Mouse (Mus musculus): ENCODE data around the gene Rnf217. TPM values are rescaled to one million over a fixed set of nuclear protein-coding genes. Genes with fewer than 3 reads are reported as not detected.
A peak's percentile ranks its signal among the peaks of the same experiment; 100 is the strongest.

The Rnf217 gene
- polyA plus RNA-seq, 1 experiment from 2014 or later = 2.1 TPM

DNA sequence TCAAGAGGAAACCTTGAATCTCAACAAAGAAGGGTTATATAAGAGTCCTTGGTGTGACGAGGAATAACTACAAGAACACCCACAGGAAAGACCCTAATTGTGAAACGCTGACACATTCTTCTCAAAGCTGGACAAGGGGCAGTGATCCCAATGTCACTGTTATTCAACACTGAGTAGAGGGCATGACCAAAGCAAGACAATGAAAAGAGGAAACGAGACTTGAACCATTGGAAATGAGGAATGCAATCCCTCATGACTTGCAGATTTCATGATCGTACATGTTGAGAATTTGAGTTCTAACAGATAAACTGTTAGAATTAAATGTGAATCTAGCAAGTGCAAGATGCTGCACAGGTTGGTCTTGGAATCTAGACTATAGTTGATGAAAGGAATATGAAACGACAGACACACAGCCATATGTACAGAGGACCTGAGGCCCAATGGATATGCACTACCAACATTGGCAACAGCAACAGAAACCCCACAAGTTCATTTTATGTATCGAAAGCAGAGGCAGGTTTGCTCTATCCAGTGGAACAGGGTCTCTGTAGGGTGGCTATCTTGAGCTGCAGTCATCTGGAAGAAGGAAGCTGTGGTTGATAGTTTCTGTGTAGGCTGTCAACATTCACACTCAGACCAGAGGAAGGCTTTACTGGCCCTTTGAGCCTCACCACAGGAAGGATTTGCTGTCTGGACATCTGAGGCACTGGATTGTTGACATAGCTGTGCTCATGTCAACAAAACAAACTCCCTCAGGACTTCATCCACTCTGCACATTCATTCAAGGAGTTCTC is 64.6 kb downstream of the Rnf217 start:
- no peak overlapping the region for H3K4me3 ChIP-seq (ENCODE audit: low read depth, low read length)
- H3K27ac ChIP-seq (ENCODE audit: low read depth, low read length) = no peak overlapping the region
- H3K9ac ChIP-seq (ENCODE audit: low read length) = no peak overlapping the region
- ATAC-seq = no peak
- WGBS = 90% methylated on average over 6 of the region's 6 CpGs
- no peak for DNase-seq (ENCODE audit: low spot score)
- no peaks in the 10 kb centered on the region for H3K9me3 ChIP-seq (replicated peaks; ENCODE audit: control insufficient read depth, low read length)
- H3K4me1 ChIP-seq (ENCODE audit: control insufficient read depth, insufficient read depth, low read length) = no peaks in the 10 kb centered on the region
- no peaks in the 10 kb centered on the region for H3K36me3 ChIP-seq (ENCODE audit: control insufficient read depth, insufficient read depth, low read length)
- no peaks in the 10 kb centered on the region for H3K27me3 ChIP-seq (replicated peaks; ENCODE audit: control insufficient read depth, insufficient read depth, low read length)
- no peak overlapping the region for H3K4me2 ChIP-seq (ENCODE audit: low read length)

DNA sequence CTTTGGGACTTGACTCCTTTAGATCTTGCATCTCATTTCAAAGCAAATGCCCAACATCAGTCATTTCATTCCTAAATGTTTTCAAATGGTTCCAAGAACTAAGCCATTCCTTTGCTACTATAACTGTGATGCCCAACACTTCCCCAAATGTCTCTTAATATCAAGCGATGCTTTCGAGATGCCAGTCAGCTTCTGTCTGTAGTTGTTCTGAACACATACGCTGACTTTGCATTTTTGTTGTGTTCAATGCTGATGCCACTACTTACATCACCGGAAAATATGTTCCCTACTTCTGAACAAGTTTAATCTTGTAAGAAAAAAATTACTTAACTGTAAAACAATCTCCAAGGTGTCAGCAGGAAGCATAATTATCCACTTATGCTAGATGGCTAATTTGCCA is 68.5 kb downstream of the Rnf217 start:
- WGBS = 85% methylated on average over 4 of the region's 4 CpGs
- DNase-seq (ENCODE audit: low spot score) (no peak), ATAC-seq (no peak)
- Histone ChIP-seq H3K4me1 (ENCODE audit: control insufficient read depth, insufficient read depth, low read length) (no peaks in the 10 kb centered on the region), H3K27me3 (replicated peaks; ENCODE audit: control insufficient read depth, insufficient read depth, low read length) (no peaks in the 10 kb centered on the region), H3K9me3 (replicated peaks; ENCODE audit: control insufficient read depth, low read length) (no peaks in the 10 kb centered on the region), H3K27ac (ENCODE audit: low read depth, low read length) (no peak overlapping the region), H3K9ac (ENCODE audit: low read length) (no peak overlapping the region), H3K36me3 (ENCODE audit: control insufficient read depth, insufficient read depth, low read length) (no peaks in the 10 kb centered on the region), H3K4me3 (ENCODE audit: low read depth, low read length) (no peak overlapping the region), H3K4me2 (ENCODE audit: low read length) (no peak overlapping the region)

DNA sequence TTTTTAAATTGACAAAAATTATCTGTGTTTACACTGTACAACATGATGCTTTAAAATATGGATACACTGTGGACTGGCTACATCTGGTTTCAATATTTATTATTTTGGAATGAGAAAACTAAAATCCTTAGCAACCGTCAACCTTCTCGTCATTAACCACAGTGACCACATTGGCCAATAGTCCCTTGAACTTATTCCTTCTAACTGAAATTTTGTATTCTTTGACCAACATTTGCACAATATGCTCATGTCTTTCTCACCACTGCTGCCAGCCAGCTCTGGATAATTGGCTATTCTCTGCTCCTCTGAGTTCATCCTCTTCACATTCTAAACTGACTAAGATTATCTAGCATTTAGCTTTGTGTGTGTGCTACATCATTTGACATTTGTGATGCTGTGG is 69.6 kb downstream of the Rnf217 start:
- ATAC-seq = no peak
- 90% methylated on average over 2 of the region's 2 CpGs for WGBS
- no peak overlapping the region for H3K9ac ChIP-seq (ENCODE audit: low read length)

DNA sequence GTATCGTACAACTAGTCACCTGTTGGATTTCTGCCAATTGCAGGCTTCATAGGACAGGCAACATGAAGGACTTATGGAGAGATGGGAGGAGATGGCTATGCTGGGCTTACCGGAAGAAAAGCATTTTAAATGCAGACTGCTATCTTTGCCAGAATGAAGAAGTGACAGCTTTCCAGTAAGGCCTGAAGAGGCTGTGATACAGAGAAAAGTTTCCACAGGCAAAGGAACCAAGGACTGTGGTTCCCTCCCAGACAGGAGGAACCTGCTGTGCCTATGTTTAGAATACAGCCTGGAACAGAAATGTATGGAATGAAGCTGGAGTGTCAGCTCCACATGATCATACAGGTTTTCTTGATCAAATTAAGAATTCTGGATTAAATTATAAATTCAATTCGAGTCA is 70.3 kb downstream of the Rnf217 start:
- DNase-seq (ENCODE audit: low spot score) = no peak
- H3K4me3 ChIP-seq (ENCODE audit: low read depth, low read length) = no peak overlapping the region
- H3K4me2 ChIP-seq (ENCODE audit: low read length) = no peak overlapping the region
- H3K9me3 ChIP-seq (replicated peaks; ENCODE audit: control insufficient read depth, low read length) = no peaks in the 10 kb centered on the region
- 79% methylated on average over 3 of the region's 3 CpGs for WGBS
- H3K9ac ChIP-seq (ENCODE audit: low read length) = no peak overlapping the region
- no peak for ATAC-seq
- H3K36me3 ChIP-seq (ENCODE audit: control insufficient read depth, insufficient read depth, low read length) = no peaks in the 10 kb centered on the region
- no peaks in the 10 kb centered on the region for H3K27me3 ChIP-seq (replicated peaks; ENCODE audit: control insufficient read depth, insufficient read depth, low read length)
- H3K27ac ChIP-seq (ENCODE audit: low read depth, low read length) = no peak overlapping the region
- H3K4me1 ChIP-seq (ENCODE audit: control insufficient read depth, insufficient read depth, low read length) = no peaks in the 10 kb centered on the region

More for the DNA sequence above, 69.6 kb downstream of the Rnf217 start:
- no peak overlapping the region for H3K27ac ChIP-seq (ENCODE audit: low read depth, low read length)
- DNase-seq (ENCODE audit: low spot score) = no peak
- H3K9me3 ChIP-seq (replicated peaks; ENCODE audit: control insufficient read depth, low read length) = no peaks in the 10 kb centered on the region
- H3K36me3 ChIP-seq (ENCODE audit: control insufficient read depth, insufficient read depth, low read length) = no peaks in the 10 kb centered on the region
- no peaks in the 10 kb centered on the region for H3K27me3 ChIP-seq (replicated peaks; ENCODE audit: control insufficient read depth, insufficient read depth, low read length)
- H3K4me3 ChIP-seq (ENCODE audit: low read depth, low read length) = no peak overlapping the region
- H3K4me1 ChIP-seq (ENCODE audit: control insufficient read depth, insufficient read depth, low read length) = no peaks in the 10 kb centered on the region
- no peak overlapping the region for H3K4me2 ChIP-seq (ENCODE audit: low read length)

DNA sequence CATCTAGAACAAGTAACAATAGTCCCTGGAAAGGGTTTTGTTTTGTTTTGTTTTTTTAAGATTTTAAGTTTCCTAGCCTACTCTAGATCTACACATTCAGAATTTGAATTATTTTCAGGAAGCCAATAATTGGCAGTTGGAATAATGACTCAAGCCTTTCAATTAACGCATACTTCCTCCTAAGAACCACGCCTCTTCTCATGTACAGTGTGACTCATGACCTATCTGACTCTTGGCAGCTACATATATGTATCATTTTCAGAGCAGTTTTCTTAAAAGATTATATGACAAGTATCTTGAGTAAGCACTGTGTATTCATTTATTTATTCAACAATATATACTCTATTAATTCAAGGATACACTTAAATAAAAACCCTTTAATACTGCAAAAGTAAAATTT is 70.7 kb downstream of the Rnf217 start:
- ATAC-seq (no peak), DNase-seq (ENCODE audit: low spot score) (no peak)
- Histone ChIP-seq H3K9ac (ENCODE audit: low read length) (no peak overlapping the region), H3K4me3 (ENCODE audit: low read depth, low read length) (no peak overlapping the region), H3K36me3 (ENCODE audit: control insufficient read depth, insufficient read depth, low read length) (no peaks in the 10 kb centered on the region), H3K4me1 (ENCODE audit: control insufficient read depth, insufficient read depth, low read length) (no peaks in the 10 kb centered on the region), H3K27me3 (replicated peaks; ENCODE audit: control insufficient read depth, insufficient read depth, low read length) (no peaks in the 10 kb centered on the region), H3K4me2 (ENCODE audit: low read length) (no peak overlapping the region), H3K27ac (ENCODE audit: low read depth, low read length) (no peak overlapping the region), H3K9me3 (replicated peaks; ENCODE audit: control insufficient read depth, low read length) (no peaks in the 10 kb centered on the region)
- WGBS = 88% methylated on average over 2 of the region's 2 CpGs

- no peak overlapping the region for H3K4me2 ChIP-seq (ENCODE audit: low read length)
- no peaks in the 10 kb centered on the region for H3K9me3 ChIP-seq (replicated peaks; ENCODE audit: control insufficient read depth, low read length)
- H3K36me3 ChIP-seq (ENCODE audit: control insufficient read depth, insufficient read depth, low read length) = no peaks in the 10 kb centered on the region
- 51% methylated on average over 3 of the region's 3 CpGs for WGBS
- peak; percentile 41 for DNase-seq (ENCODE audit: low spot score)
- no peaks in the 10 kb centered on the region for H3K4me1 ChIP-seq (ENCODE audit: control insufficient read depth, insufficient read depth, low read length)
- H3K4me3 ChIP-seq (ENCODE audit: low read depth, low read length) = no peak overlapping the region
- peak; percentile 52; the same call in 1 of the 2 replicates for ATAC-seq
- H3K27ac ChIP-seq (ENCODE audit: low read depth, low read length) = no peak overlapping the region
- H3K9ac ChIP-seq (ENCODE audit: low read length) = no peak overlapping the region
- no peaks in the 10 kb centered on the region for H3K27me3 ChIP-seq (replicated peaks; ENCODE audit: control insufficient read depth, insufficient read depth, low read length)
Measured at GRCm38 (mm10) chr10:31537213-31537612, 71.8 kb downstream of the Rnf217 start.

GRCm38 (mm10) chr10:31535046-31535445 is 73.9 kb downstream of the Rnf217 start:
- Histone ChIP-seq H3K9me3 (replicated peaks; ENCODE audit: control insufficient read depth, low read length) (no peaks in the 10 kb centered on the region), H3K27me3 (replicated peaks; ENCODE audit: control insufficient read depth, insufficient read depth, low read length) (no peaks in the 10 kb centered on the region), H3K4me2 (ENCODE audit: low read length) (no peak overlapping the region), H3K4me1 (ENCODE audit: control insufficient read depth, insufficient read depth, low read length) (no peaks in the 10 kb centered on the region), H3K27ac (ENCODE audit: low read depth, low read length) (no peak overlapping the region), H3K4me3 (ENCODE audit: low read depth, low read length) (no peak overlapping the region), H3K9ac (ENCODE audit: low read length) (no peak overlapping the region), H3K36me3 (ENCODE audit: control insufficient read depth, insufficient read depth, low read length) (no peaks in the 10 kb centered on the region)
- DNase-seq (ENCODE audit: low spot score) (no peak), ATAC-seq (no peak)
- WGBS = 94% methylated on average over 2 of the region's 2 CpGs

DNA sequence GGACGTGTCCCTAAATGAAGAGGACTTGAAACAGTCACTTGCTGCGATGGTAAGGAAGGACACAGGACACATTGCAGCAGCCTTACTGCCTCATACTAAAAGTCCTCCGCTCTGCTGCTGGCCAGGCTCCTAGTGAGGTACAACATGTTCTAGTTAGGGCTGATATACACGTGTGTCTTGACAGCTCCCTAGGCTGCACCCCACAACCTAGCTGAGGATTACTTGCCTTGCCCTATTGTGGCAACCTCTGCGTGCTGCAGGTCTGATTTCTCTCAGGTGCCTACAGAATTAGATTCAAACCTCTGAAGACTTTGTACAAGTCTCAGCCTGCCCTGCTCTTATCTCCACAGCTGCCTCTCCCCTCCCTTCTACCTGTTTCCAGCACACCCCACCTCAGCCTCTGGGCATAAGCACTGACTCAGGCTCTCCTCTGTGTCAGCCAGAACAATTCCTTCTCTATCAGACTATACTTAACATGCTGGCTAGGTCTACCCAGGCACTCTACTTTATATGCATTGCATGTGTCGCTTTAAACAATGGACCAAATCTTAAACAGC is 75.6 kb downstream of the Rnf217 start:
- Histone ChIP-seq H3K4me1 (ENCODE audit: control insufficient read depth, insufficient read depth, low read length) (no peaks in the 10 kb centered on the region), H3K4me2 (ENCODE audit: low read length) (no peak overlapping the region), H3K9ac (ENCODE audit: low read length) (no peak overlapping the region), H3K4me3 (ENCODE audit: low read depth, low read length) (no peak overlapping the region), H3K27ac (ENCODE audit: low read depth, low read length) (no peak overlapping the region), H3K9me3 (replicated peaks; ENCODE audit: control insufficient read depth, low read length) (no peaks in the 10 kb centered on the region), H3K27me3 (replicated peaks; ENCODE audit: control insufficient read depth, insufficient read depth, low read length) (no peaks in the 10 kb centered on the region), H3K36me3 (ENCODE audit: control insufficient read depth, insufficient read depth, low read length) (no peaks in the 10 kb centered on the region)
- DNase-seq (ENCODE audit: low spot score) = no peak
- no peak for ATAC-seq
- 88% methylated on average over 6 of the region's 6 CpGs for WGBS

DNA sequence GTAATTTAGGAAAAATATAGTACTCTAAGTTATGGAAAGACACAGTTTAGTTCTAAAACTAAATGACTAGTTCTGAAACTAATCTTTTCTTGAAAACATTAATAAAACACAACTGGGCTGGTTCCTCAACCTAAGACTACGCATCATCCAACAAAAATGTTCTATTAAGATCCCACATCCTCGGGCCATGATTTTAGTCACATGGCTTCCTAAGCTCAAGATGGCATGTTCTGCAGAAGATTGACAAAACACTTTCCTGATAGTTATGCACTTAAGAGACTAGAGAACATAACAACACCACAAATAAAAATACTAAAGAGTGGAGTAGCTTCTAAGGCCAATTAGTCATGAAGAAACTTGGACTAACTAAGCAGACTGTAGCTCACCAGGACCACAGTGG is 76.2 kb downstream of the Rnf217 start:
- Histone ChIP-seq H3K4me2 (ENCODE audit: low read length) (no peak overlapping the region), H3K9ac (ENCODE audit: low read length) (no peak overlapping the region), H3K9me3 (replicated peaks; ENCODE audit: control insufficient read depth, low read length) (no peaks in the 10 kb centered on the region), H3K27me3 (replicated peaks; ENCODE audit: control insufficient read depth, insufficient read depth, low read length) (no peaks in the 10 kb centered on the region), H3K4me3 (ENCODE audit: low read depth, low read length) (no peak overlapping the region), H3K4me1 (ENCODE audit: control insufficient read depth, insufficient read depth, low read length) (no peaks in the 10 kb centered on the region), H3K36me3 (ENCODE audit: control insufficient read depth, insufficient read depth, low read length) (no peaks in the 10 kb centered on the region), H3K27ac (ENCODE audit: low read depth, low read length) (no peak overlapping the region)
- 92% methylated on average over 2 of the region's 2 CpGs for WGBS
- DNase-seq (ENCODE audit: low spot score) (no peak), ATAC-seq (no peak)
